Mouse (Mus musculus) telencephalon, adult 2 months (tissue): Measurements from ENCODE around the gene Exosc10.
A peak's percentile ranks its signal among the peaks of the same experiment; 100 is the strongest.

Source experiments
- DNase-seq: peaks from one replicate; pipeline ENCODE4 v3.0.0-alpha.2; 2011; ENCODE audit warnings: low read depth, low spot score

The Exosc10 gene

GRCm38 (mm10) chr4:148570693-148571295, 12.6 kb downstream of the Exosc10 start:
- no peak for DNase-seq

GRCm38 (mm10) chr4:148573222-148573621, 15.0 kb downstream of the Exosc10 start:
- no peak for DNase-seq

GRCm38 (mm10) chr4:148580765-148581164, 22.5 kb downstream of the Exosc10 start:
- no peak for DNase-seq

- no peak for DNase-seq
Measured at GRCm38 (mm10) chr4:148581422-148581821, 23.2 kb downstream of the Exosc10 start.

- no peak for DNase-seq
Measured at GRCm38 (mm10) chr4:148583257-148583656, 25.0 kb downstream of the Exosc10 start.

GRCm38 (mm10) chr4:148586648-148587047, 28.4 kb downstream of the Exosc10 start:
- no peak for DNase-seq

GRCm38 (mm10) chr4:148588793-148589192, 30.6 kb downstream of the Exosc10 start:
- no peak for DNase-seq

- no peak for DNase-seq
Measured at GRCm38 (mm10) chr4:148589565-148589964, 31.3 kb downstream of the Exosc10 start.

- DNase-seq, result no peak
Measured at GRCm38 (mm10) chr4:148590421-148591170, 32.4 kb downstream of the Exosc10 start.

GRCm38 (mm10) chr4:148591171-148591630, 33.0 kb downstream of the Exosc10 start, which contains the start of gene Srm:
Srm (plus strand) TSS chr4:148591503.
- peak; percentile 97 for DNase-seq

GRCm38 (mm10) chr4:148591637-148592380, 33.6 kb downstream of the Exosc10 start:
- DNase-seq, result no peak

- no peak for DNase-seq
Measured at GRCm38 (mm10) chr4:148593996-148594395, 35.8 kb downstream of the Exosc10 start.

- no peak for DNase-seq
Measured at GRCm38 (mm10) chr4:148595916-148596315, 37.7 kb downstream of the Exosc10 start.

GRCm38 (mm10) chr4:148596731-148597130, 38.5 kb downstream of the Exosc10 start:
- DNase-seq, result no peak

- DNase-seq, result no peak
Measured at GRCm38 (mm10) chr4:148598826-148599225, 40.6 kb downstream of the Exosc10 start.

- DNase-seq, result no peak
Measured at GRCm38 (mm10) chr4:148600316-148600715, 42.1 kb downstream of the Exosc10 start.

GRCm38 (mm10) chr4:148601871-148602270, 43.6 kb downstream of the Exosc10 start:
- no peak for DNase-seq

- no peak for DNase-seq
Measured at GRCm38 (mm10) chr4:148602357-148603120, 44.3 kb downstream of the Exosc10 start, which contains the start of gene Masp2. Masp2 (plus strand) TSS chr4:148602554.

GRCm38 (mm10) chr4:148603376-148604139, 45.3 kb downstream of the Exosc10 start:
- no peak for DNase-seq

- DNase-seq, result peak; percentile 80
Measured at GRCm38 (mm10) chr4:148604141-148604540, 45.9 kb downstream of the Exosc10 start.
